ENCODE assay signal across 23 mouse cellular contexts in the genomic region with DNA sequence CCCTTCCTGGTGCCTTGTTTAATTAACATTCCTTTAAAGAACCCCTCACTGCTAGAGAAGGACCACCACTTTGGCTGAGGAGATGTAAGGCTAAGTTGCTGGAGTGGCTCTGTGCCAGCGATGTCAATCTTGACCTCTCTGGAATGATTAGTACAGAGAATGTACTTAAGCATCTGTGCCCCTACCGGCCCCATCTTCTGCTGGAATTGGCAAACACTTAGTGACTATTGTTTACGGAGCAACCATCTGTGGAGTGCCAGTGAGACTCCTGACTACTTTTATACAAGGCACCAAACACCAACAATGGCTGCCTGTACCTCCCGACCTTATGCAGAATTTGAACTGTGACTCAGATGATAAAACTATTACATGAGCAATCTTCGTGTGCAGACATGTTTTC.
DNase-seq lines count a peak whose midpoint lies in the region; ATAC-seq lines count a peak whose summit lies in the region.
"Had no signal": no experiment of that assay in that cellular context is flagged by ENCODE, and none has a peak within 500 bp of the region (broad histone marks: within the 10 kb centered on the region; RNA-seq: fewer than 3 reads in every experiment).

No protein-coding gene starts in this region.

- ATAC-seq in hindbrain, embryonic 16.5 days = peak; percentile 44; the same call in 1 of the 2 replicates
- ATAC-seq in hindbrain, embryonic 14.5 days (ENCODE audit: low FRiP score) = no peak
- ATAC-seq in neural tube, embryonic 12.5 days (ENCODE audit: low FRiP score, low read depth) = peak; percentile 33; the same call in 1 of the 2 replicates
- no peak for ATAC-seq in neural tube, embryonic 15.5 days (ENCODE audit: low FRiP score)
- ATAC-seq: activated CD4-positive, CD25-positive, alpha-beta regulatory T cell, adult 4 months; intestine, embryonic 15.5 days had no signal

- peak; percentile 31 for DNase-seq in embryo, embryonic 10.5 days (ENCODE audit: low spot score)
- no peak for DNase-seq in embryo, embryonic 11 days
- no peak for DNase-seq in hindbrain, embryonic 14.5 days (ENCODE audit: low spot score)
- DNase-seq in retina, postnatal 1 day = peak; percentile 96
- DNase-seq in heart, adult 9 months (ENCODE audit: low spot score in 2 of 2) = no peak
- DNase-seq: adrenal gland, postnatal 14 days; cerebellum, adult 11 months; cerebellum, postnatal 14 days; gastrocnemius, postnatal 14 days; heart, adult 18-20 months; heart, postnatal 36 days; kidney, postnatal 36 days; layer of hippocampus, adult 9-11 months; lung, adult 2 months; lung, postnatal 36 days had no signal

- H3K4me2 ChIP-seq in hindbrain, embryonic 16.5 days (ENCODE audit: low read length) = no peak overlapping the region
- no peak overlapping the region for H3K4me2 ChIP-seq in hindbrain, embryonic 14.5 days (replicated peaks)
- H3K4me2 ChIP-seq in neural tube, embryonic 12.5 days (replicated peaks) = no peak overlapping the region
- H3K4me2 ChIP-seq in neural tube, embryonic 15.5 days = no peak overlapping the region
- H3K4me2 ChIP-seq: intestine, embryonic 15.5 days; liver, embryonic 11.5 days had no signal

- H3K9me3 ChIP-seq in hindbrain, embryonic 16.5 days (ENCODE audit: control insufficient read depth, low read length) = no peaks in the 10 kb centered on the region
- no peaks in the 10 kb centered on the region for H3K9me3 ChIP-seq in hindbrain, embryonic 14.5 days (ENCODE audit: control insufficient read depth, low read length)
- H3K9me3 ChIP-seq in neural tube, embryonic 12.5 days = no peaks in the 10 kb centered on the region
- H3K9me3 ChIP-seq in neural tube, embryonic 15.5 days (replicated peaks) = no peaks in the 10 kb centered on the region
- H3K9me3 ChIP-seq: intestine, embryonic 15.5 days had no signal

- H3K27ac ChIP-seq in hindbrain, embryonic 16.5 days (ENCODE audit: low read depth, low read length) = no peak overlapping the region
- no peak overlapping the region for H3K27ac ChIP-seq in hindbrain, embryonic 14.5 days
- no peak overlapping the region for H3K27ac ChIP-seq in neural tube, embryonic 12.5 days
- H3K27ac ChIP-seq in neural tube, embryonic 15.5 days (replicated peaks) = no peak overlapping the region
- H3K27ac ChIP-seq: intestine, embryonic 15.5 days; stomach, postnatal 0 days had no signal

- H3K36me3 ChIP-seq in hindbrain, embryonic 16.5 days (ENCODE audit: control insufficient read depth, insufficient read depth, low read length) = no peaks in the 10 kb centered on the region
- H3K36me3 ChIP-seq in hindbrain, embryonic 14.5 days (replicated peaks; ENCODE audit: control insufficient read depth, insufficient read depth) = no peaks in the 10 kb centered on the region
- H3K36me3 ChIP-seq in neural tube, embryonic 12.5 days = no peaks in the 10 kb centered on the region
- no peaks in the 10 kb centered on the region for H3K36me3 ChIP-seq in neural tube, embryonic 15.5 days
- H3K36me3 ChIP-seq: intestine, embryonic 15.5 days had no signal

- no peaks in the 10 kb centered on the region for H3K27me3 ChIP-seq in hindbrain, embryonic 16.5 days (replicated peaks; ENCODE audit: control insufficient read depth, insufficient read depth, low read length)
- H3K27me3 ChIP-seq in hindbrain, embryonic 14.5 days (ENCODE audit: control insufficient read depth, insufficient read depth, low read length) = no peaks in the 10 kb centered on the region
- H3K27me3 ChIP-seq in neural tube, embryonic 12.5 days (replicated peaks) = no peaks in the 10 kb centered on the region
- H3K27me3 ChIP-seq in neural tube, embryonic 15.5 days (replicated peaks) = no peaks in the 10 kb centered on the region
- H3K27me3 ChIP-seq: intestine, embryonic 15.5 days had no signal

- no peak overlapping the region for H3K4me3 ChIP-seq in hindbrain, embryonic 16.5 days (ENCODE audit: low read length)
- H3K4me3 ChIP-seq in hindbrain, embryonic 14.5 days (replicated peaks; ENCODE audit: low read length) = no peak overlapping the region
- no peak overlapping the region for H3K4me3 ChIP-seq in neural tube, embryonic 12.5 days
- no peak overlapping the region for H3K4me3 ChIP-seq in neural tube, embryonic 15.5 days (replicated peaks)
- H3K4me3 ChIP-seq: erythroblast, embryonic 14.5 days; intestine, embryonic 15.5 days had no signal

- WGBS in hindbrain, embryonic 16.5 days = 38% methylated on average over 5 of the region's 5 CpGs
- 37% methylated on average over 5 of the region's 5 CpGs for WGBS in hindbrain, embryonic 14.5 days
- WGBS in neural tube, embryonic 12.5 days = 32% methylated on average over 5 of the region's 5 CpGs
- WGBS in neural tube, embryonic 15.5 days = 30% methylated on average over 5 of the region's 5 CpGs

- peaks cover 3% of the 10 kb centered on the region for H3K4me1 ChIP-seq in hindbrain, embryonic 16.5 days (ENCODE audit: control insufficient read depth, insufficient read depth, low read depth, low read length)
- H3K4me1 ChIP-seq in hindbrain, embryonic 14.5 days (replicated peaks; ENCODE audit: control insufficient read depth, insufficient read depth, low read length) = peaks cover 12% of the 10 kb centered on the region
- no peaks in the 10 kb centered on the region for H3K4me1 ChIP-seq in neural tube, embryonic 12.5 days
- H3K4me1 ChIP-seq in neural tube, embryonic 15.5 days = peaks cover 4% of the 10 kb centered on the region; the same call in 1 of the 2 replicates
- H3K4me1 ChIP-seq: intestine, embryonic 15.5 days had no signal

- H3K9ac ChIP-seq in hindbrain, embryonic 16.5 days (ENCODE audit: low read depth, low read length) = no peak overlapping the region
- H3K9ac ChIP-seq in hindbrain, embryonic 14.5 days = no peak overlapping the region
- no peak overlapping the region for H3K9ac ChIP-seq in neural tube, embryonic 12.5 days
- H3K9ac ChIP-seq in neural tube, embryonic 15.5 days (replicated peaks) = no peak overlapping the region
- H3K9ac ChIP-seq: intestine, embryonic 15.5 days had no signal

Comparison
In these comparisons a context has a peak if more than half of its experiments do, and no peak if none do; other contexts are left out.
1. DNase-seq: peak in embryo, embryonic 10.5 days (single experiment) and retina, postnatal 1 day (single experiment); none in embryo, embryonic 11 days (single experiment), hindbrain, embryonic 14.5 days (single experiment) and heart, adult 9 months (0 of 2).
2. ATAC-seq: peak in hindbrain, embryonic 16.5 days (single experiment) and neural tube, embryonic 12.5 days (single experiment); none in hindbrain, embryonic 14.5 days (single experiment) and neural tube, embryonic 15.5 days (single experiment).